Mouse (Mus musculus): ENCODE results near the gene Bzw1. TPM values are rescaled to one million over a fixed set of nuclear protein-coding genes. Genes with fewer than 3 reads are reported as not detected.
"Not testable (repeated sequence)": the region's sequence is repeated elsewhere in the genome, so short reads cannot be mapped to it uniquely, and the experiment has no call there.

The Bzw1 gene
- polyA plus RNA-seq, 1 experiment from 2014 or later: 261 TPM

GRCm38 (mm10) chr1:58366737-58367471 is 25.8 kb upstream of the Bzw1 start:
- Histone ChIP-seq H3K4me3 (no peak overlapping the region), H3K27ac (ENCODE audit: poor library complexity, severe bottlenecking) (no peak overlapping the region), H3K4me2 (no peak overlapping the region), H3K4me1 (replicated peaks) (0 out of 2 replicates have a peak, but pooled peaks cover under 1% of the 10 kb centered on the region), H3K36me3 (no peaks in the 10 kb centered on the region), H3K27me3 (replicated peaks) (no peaks in the 10 kb centered on the region), H3K9me3 (replicated peaks) (peaks cover 10% of the 10 kb centered on the region), H3K9ac (no peak overlapping the region)
- no peak for ATAC-seq (ENCODE audit: insufficient number of reproducible peaks, low FRiP score)
- 71% methylated on average over 12 of the region's 12 CpGs for WGBS

- Histone ChIP-seq H3K9ac (no peak overlapping the region), H3K36me3 (no peaks in the 10 kb centered on the region), H3K27me3 (replicated peaks) (no peaks in the 10 kb centered on the region), H3K27ac (ENCODE audit: poor library complexity, severe bottlenecking) (no peak overlapping the region), H3K4me3 (no peak overlapping the region), H3K4me1 (replicated peaks) (no peaks in the 10 kb centered on the region), H3K9me3 (replicated peaks) (peaks cover 2% of the 10 kb centered on the region), H3K4me2 (no peak overlapping the region)
- whole genome bisulfite sequencing: 64% methylated on average over 2 of the region's 2 CpGs
- ATAC-seq (ENCODE audit: insufficient number of reproducible peaks, low FRiP score): no peak
Observed at GRCm38 (mm10) chr1:58369716-58370115, 23.0 kb upstream of the Bzw1 start.

GRCm38 (mm10) chr1:58374266-58374665 is 18.4 kb upstream of the Bzw1 start:
- H3K4me3 ChIP-seq; H3K27me3 ChIP-seq (replicated peaks); H3K4me2 ChIP-seq; H3K27ac ChIP-seq (ENCODE audit: poor library complexity, severe bottlenecking); H3K9me3 ChIP-seq (replicated peaks); ATAC-seq (ENCODE audit: insufficient number of reproducible peaks, low FRiP score); H3K9ac ChIP-seq; H3K4me1 ChIP-seq (replicated peaks); H3K36me3 ChIP-seq: not testable (repeated sequence)
- WGBS: 65% methylated on average over 2 of the region's 2 CpGs

GRCm38 (mm10) chr1:58375574-58376147 is 17.0 kb upstream of the Bzw1 start:
- no peaks in the 10 kb centered on the region for H3K9me3 ChIP-seq (replicated peaks)
- no peak for ATAC-seq (ENCODE audit: insufficient number of reproducible peaks, low FRiP score)
- WGBS: 64% methylated on average over 3 of the region's 3 CpGs

GRCm38 (mm10) chr1:58382586-58383281 is 10.0 kb upstream of the Bzw1 start:
- H3K9me3 ChIP-seq (replicated peaks): no peaks in the 10 kb centered on the region
- H3K27ac ChIP-seq (ENCODE audit: poor library complexity, severe bottlenecking): no peak overlapping the region
- 0 out of 2 replicates have a peak, but pooled peaks cover 4% of the 10 kb centered on the region for H3K36me3 ChIP-seq
- WGBS: 73% methylated on average over 5 of the region's 5 CpGs
- H3K4me2 ChIP-seq: no peak overlapping the region
- no peaks in the 10 kb centered on the region for H3K4me1 ChIP-seq (replicated peaks)
- H3K4me3 ChIP-seq: no peak overlapping the region
- H3K9ac ChIP-seq: no peak overlapping the region
- no peaks in the 10 kb centered on the region for H3K27me3 ChIP-seq (replicated peaks)
- ATAC-seq (ENCODE audit: insufficient number of reproducible peaks, low FRiP score): no peak

More at GRCm38 (mm10) chr1:58375574-58376147, 17.0 kb upstream of the Bzw1 start:
- Histone ChIP-seq H3K4me1 (replicated peaks) (peaks cover 6% of the 10 kb centered on the region; the same call in 1 of the 2 replicates), H3K36me3 (no peaks in the 10 kb centered on the region), H3K27me3 (replicated peaks) (no peaks in the 10 kb centered on the region), H3K4me3 (no peak overlapping the region), H3K27ac (ENCODE audit: poor library complexity, severe bottlenecking) (no peak overlapping the region), H3K9ac (no peak overlapping the region), H3K4me2 (no peak overlapping the region)

GRCm38 (mm10) chr1:58391421-58392267 is 1.1 kb upstream of the Bzw1 start:
- Histone ChIP-seq H3K27ac (ENCODE audit: poor library complexity, severe bottlenecking) (peak overlapping the region; percentile 99), H3K4me3 (peak overlapping the region; percentile 99), H3K9ac (peak overlapping the region; percentile 98), H3K4me1 (replicated peaks) (peaks cover 11% of the 10 kb centered on the region), H3K36me3 (peaks cover 24% of the 10 kb centered on the region), H3K4me2 (peak overlapping the region; percentile 82), H3K9me3 (replicated peaks) (0 out of 2 replicates have a peak, but pooled peaks cover 2% of the 10 kb centered on the region), H3K27me3 (replicated peaks) (no peaks in the 10 kb centered on the region)
- ATAC-seq (ENCODE audit: insufficient number of reproducible peaks, low FRiP score): no peak
- 44% methylated on average over 19 of the region's 19 CpGs for WGBS

- Histone ChIP-seq H3K4me2 (peak overlapping the region; percentile 82), H3K4me1 (replicated peaks) (peaks cover 11% of the 10 kb centered on the region), H3K27ac (ENCODE audit: poor library complexity, severe bottlenecking) (peak overlapping the region; percentile 99), H3K9ac (peak overlapping the region; percentile 98), H3K27me3 (replicated peaks) (no peaks in the 10 kb centered on the region), H3K36me3 (peaks cover 26% of the 10 kb centered on the region), H3K9me3 (replicated peaks) (0 out of 2 replicates have a peak, but pooled peaks cover 2% of the 10 kb centered on the region), H3K4me3 (peak overlapping the region; percentile 99)
- ATAC-seq (ENCODE audit: insufficient number of reproducible peaks, low FRiP score): 0 out of 2 replicates have a peak, but pooled peaks have one; percentile 2
- 0% methylated on average over 16 of the region's 16 CpGs for WGBS
Observed at GRCm38 (mm10) chr1:58392268-58392651, 438 bp upstream of the Bzw1 start.

GRCm38 (mm10) chr1:58393284-58394195 is 842 bp downstream of the Bzw1 start:
- WGBS: under 1% methylated on average over 89 of the region's 90 CpGs
- peaks cover 38% of the 10 kb centered on the region for H3K36me3 ChIP-seq
- peak overlapping the region; percentile 82 for H3K4me2 ChIP-seq
- H3K27ac ChIP-seq (ENCODE audit: poor library complexity, severe bottlenecking): peak overlapping the region; percentile 99
- peaks cover 11% of the 10 kb centered on the region for H3K4me1 ChIP-seq (replicated peaks)
- H3K9ac ChIP-seq: peak overlapping the region; percentile 98
- H3K9me3 ChIP-seq (replicated peaks): 0 out of 2 replicates have a peak, but pooled peaks cover 2% of the 10 kb centered on the region
- peak overlapping the region; percentile 99 for H3K4me3 ChIP-seq
- ATAC-seq (ENCODE audit: insufficient number of reproducible peaks, low FRiP score): peak; percentile 59
- no peaks in the 10 kb centered on the region for H3K27me3 ChIP-seq (replicated peaks)

GRCm38 (mm10) chr1:58395341-58395740 is 2.6 kb downstream of the Bzw1 start:
- no peak overlapping the region for H3K27ac ChIP-seq (ENCODE audit: poor library complexity, severe bottlenecking)
- H3K4me2 ChIP-seq: no peak overlapping the region
- no peak overlapping the region for H3K9ac ChIP-seq
- peaks cover 51% of the 10 kb centered on the region for H3K36me3 ChIP-seq
- H3K27me3 ChIP-seq (replicated peaks): no peaks in the 10 kb centered on the region
- peaks cover 11% of the 10 kb centered on the region for H3K4me1 ChIP-seq (replicated peaks)
- H3K9me3 ChIP-seq (replicated peaks): 0 out of 2 replicates have a peak, but pooled peaks cover 2% of the 10 kb centered on the region
- no peak overlapping the region for H3K4me3 ChIP-seq
- WGBS: 93% methylated on average over 3 of the region's 3 CpGs
- ATAC-seq (ENCODE audit: insufficient number of reproducible peaks, low FRiP score): no peak

GRCm38 (mm10) chr1:58396179-58396578 is 3.5 kb downstream of the Bzw1 start:
- ATAC-seq (ENCODE audit: insufficient number of reproducible peaks, low FRiP score): no peak
- 90% methylated on average over 1 of the region's 1 CpGs for WGBS
- H3K36me3 ChIP-seq: peaks cover 59% of the 10 kb centered on the region
- no peak overlapping the region for H3K9ac ChIP-seq
- H3K4me1 ChIP-seq (replicated peaks): peaks cover 10% of the 10 kb centered on the region
- no peaks in the 10 kb centered on the region for H3K27me3 ChIP-seq (replicated peaks)
- no peak overlapping the region for H3K4me2 ChIP-seq
- H3K4me3 ChIP-seq: no peak overlapping the region
- 0 out of 2 replicates have a peak, but pooled peaks cover 2% of the 10 kb centered on the region for H3K9me3 ChIP-seq (replicated peaks)
- no peak overlapping the region for H3K27ac ChIP-seq (ENCODE audit: poor library complexity, severe bottlenecking)

Measured in heart, embryonic 12.5 days (tissue).